Mouse (Mus musculus) left cerebral cortex, postnatal 4 days (tissue): ENCODE data around the gene Anks3. TPM values are rescaled to one million over a fixed set of nuclear protein-coding genes. Genes with fewer than 3 reads are reported as not detected.
A peak's percentile ranks its signal among the peaks of the same experiment; 100 is the strongest.

Experiments
- DNase-seq: peaks from one replicate; pipeline ENCODE4 v3.0.0-alpha.2; 2022
- intact Hi-C: fragments of 180-260 bp; cut with DNase I; formaldehyde crosslinking; loops from one replicate; pipeline ENCODE4 v1.15.1; 2025
- total RNA-seq, 2 experiments: library from RNA; stranded (reverse); gene quantifications; 2 replicates each; pipeline ENCODE4 v1.2.3; 2021

The Anks3 gene
- total RNA-seq, 2 experiments from 2014 or later = 60.2 to 63.0 TPM

DNA sequence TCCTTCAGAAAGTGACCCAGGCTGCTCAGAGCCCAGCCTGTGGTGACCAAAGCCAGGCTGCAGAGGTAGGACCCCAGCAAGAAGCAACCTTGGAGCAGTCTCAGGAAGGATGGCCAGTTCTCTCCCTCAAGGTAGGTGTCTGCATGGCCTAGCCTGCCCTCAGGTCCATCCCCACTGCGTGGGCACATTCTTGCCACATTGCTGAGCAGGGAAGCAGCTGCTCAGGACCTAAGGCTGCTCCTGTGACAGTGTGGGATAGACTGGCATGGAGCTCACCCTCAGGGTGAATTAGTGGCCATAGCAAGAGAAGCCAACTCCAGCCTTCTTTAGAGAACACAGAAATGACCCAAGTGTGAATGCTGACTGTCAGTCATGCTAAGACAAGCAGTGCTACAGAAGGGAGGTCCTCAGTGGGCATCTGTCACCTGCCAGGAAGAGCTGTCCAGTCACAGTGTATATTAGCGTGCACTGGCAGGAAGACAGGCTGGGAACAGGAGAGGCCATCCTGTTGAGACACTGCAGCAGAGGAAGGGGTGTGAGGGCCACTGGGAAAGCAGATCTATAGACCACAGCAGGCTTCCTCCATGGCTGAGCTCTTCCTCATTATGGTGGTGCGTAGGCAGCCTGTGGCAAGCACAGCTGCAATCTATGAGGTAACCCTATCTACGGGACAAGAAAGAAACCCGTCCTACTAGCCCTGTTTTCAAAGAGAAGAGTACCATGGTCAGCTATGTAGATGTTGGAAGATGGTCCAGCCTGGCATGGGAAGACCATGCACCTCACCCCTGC is 5.2 kb upstream of the Anks3 start:
- intact Hi-C loops = no loop called here
- no peak for DNase-seq

DNA sequence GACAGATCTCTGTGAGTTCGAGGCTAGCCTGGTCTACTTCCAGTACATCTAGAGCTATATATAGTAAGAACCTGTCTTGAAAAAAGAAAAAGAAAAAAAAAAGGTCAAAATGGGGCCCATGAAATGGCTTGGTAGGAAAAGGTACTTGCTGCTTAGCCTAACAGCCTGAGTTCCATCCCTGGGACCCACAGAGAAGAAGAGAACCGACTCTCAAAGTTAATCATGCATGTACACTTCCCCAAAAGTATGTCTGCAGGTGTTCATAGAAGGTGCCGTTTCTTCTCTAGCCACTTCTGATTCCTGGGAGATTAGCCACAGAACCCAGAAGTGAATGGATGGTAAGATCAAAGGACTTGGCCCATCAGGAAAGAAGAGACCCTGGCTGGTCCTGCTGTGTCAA is 4.4 kb upstream of the Anks3 start:
- intact Hi-C loops = no loop called here
- DNase-seq = no peak

DNA sequence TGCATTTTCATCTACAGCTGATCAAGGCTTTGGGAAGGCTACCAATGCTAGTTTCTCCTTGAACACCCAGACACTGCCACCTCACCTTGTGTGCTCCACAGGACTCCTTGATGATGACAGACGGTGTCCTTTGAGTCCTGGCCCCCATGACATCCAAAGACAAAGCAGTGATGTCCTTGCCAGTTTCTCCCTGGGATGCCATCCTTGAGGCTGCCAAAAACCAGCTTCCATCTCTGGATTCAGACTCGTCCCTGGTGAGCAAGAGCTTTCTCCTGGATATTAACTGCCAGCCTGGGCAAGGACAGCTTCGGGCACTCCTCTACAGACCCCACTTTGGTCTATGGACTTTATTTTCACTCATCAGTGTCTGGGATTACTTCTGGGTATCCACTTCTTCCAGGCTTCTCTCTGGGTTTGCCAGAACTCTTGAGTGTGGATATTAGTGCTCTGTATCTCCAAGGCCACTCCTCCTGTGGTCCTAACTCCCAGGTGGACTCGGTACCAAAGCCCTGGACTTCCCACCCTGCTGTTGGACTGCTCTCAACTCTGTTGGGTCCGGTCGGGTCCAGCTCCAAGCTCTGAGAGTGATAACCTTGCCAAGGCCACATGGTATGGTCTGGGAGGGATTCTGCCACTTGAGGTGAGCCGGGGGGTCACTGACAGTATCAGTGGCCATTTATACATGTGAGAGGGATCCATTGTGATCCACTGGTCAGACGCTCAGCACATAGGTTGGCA is 1.6 kb upstream of the Anks3 start:
- DNase-seq = no peak
- intact Hi-C loops = no loop called here

DNA sequence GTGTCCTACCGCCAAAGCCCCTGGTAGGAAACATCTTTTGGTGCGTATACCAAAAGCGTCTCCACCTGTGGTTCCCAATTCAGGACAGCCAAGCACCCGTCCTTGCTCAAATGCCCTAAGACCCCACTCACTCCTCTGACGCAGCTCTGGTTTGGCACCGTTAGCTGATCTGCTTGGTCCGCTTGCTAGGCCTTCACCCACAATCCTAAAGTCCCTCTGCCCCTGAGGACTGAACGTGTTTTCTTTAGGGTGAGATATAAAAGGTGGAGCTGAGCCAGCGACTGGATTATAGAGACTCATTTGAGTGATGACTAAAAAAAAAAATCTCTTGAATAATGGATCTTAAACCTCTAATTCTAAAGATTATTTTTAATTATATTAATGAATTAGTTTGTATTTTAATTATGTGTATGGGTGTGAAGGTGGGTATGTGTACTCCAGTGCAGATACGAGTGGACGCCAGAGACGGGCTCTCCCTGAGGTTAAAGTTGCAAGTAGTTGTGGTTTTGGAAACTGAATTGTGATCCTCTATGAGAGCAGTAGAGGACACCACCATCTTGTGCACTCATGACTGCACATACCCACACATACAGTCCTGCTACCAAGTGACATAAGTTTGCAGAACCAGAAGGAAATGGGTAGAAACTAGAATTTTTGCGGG is 856 bp upstream of the Anks3 start:
- intact Hi-C loops = no loop called here
- DNase-seq = no peak

DNA sequence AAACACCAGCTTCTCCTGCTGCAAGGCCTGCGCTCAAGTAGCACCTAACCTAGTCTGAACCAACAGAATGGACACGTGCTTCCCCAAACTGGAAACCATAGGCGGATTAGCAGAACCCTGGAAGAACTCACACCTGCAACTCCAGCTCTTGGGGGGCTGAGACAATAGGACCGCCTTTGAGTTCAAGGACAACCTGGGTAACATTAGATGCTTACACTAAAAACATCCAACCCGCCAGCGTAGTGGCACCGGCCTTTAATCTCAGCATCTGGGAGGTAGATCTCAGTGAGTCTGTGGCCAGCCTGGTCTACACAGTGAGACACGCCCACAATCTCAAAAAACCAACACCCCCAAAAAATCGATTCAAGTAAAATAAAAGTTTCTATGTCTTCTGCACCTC is 659 bp downstream of the Anks3 start:
- intact Hi-C loops = no loop called here
- no peak for DNase-seq

- no peak for DNase-seq
- intact Hi-C loops = no loop called here
Measured at GRCm38 (mm10) chr16:4960260-4960659, 3.7 kb downstream of the Anks3 start.

- intact Hi-C loops = no loop called here
Measured at GRCm38 (mm10) chr16:4957446-4957845, 6.6 kb downstream of the Anks3 start.

GRCm38 (mm10) chr16:4956609-4957008 is 7.4 kb downstream of the Anks3 start:
- intact Hi-C loops = no loop called here
- no peak for DNase-seq

More at GRCm38 (mm10) chr16:4957446-4957845, 6.6 kb downstream of the Anks3 start:
- no peak for DNase-seq

DNA sequence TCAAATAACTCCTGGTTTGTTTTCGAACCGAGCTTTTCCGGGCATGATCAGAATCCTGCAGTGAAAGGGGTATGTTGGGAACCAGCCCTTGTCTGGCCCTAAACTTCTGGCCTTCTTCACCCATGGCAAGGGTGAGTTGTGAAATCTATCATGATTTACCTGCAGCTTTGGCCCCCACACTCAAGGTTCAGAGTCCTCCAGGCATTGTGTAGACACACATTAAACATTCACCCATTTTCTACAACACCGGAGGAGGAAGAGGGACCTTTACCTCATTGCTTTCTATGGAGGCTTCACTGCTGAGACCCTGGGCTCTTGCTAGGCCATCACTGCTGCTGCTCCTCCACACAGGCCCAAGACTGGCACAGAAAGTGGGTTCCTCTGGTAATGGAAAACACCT is 16.6 kb downstream of the Anks3 start:
- DNase-seq = no peak
- intact Hi-C loops = no loop called here

DNA sequence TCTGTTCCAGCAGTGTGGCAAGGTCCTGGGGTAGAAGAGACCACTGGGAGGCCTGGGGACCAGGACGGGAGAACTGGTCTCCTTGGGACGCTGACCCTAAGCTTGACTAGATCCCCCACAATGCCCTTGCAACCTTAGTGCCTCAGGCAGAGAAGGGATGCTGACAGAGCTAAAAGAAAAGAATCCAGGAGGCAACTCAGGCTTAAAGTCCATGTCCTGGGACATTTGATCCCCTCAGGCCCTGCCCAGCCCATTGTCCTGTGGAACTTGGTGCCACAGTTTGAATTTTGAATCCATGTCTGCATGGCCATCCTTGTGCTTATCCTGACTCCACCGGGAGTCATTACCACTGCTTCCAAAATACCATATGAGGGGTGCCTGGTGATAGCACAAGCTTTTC is 17.9 kb downstream of the Anks3 start:
- intact Hi-C loops = no loop called here
- DNase-seq = no peak

DNA sequence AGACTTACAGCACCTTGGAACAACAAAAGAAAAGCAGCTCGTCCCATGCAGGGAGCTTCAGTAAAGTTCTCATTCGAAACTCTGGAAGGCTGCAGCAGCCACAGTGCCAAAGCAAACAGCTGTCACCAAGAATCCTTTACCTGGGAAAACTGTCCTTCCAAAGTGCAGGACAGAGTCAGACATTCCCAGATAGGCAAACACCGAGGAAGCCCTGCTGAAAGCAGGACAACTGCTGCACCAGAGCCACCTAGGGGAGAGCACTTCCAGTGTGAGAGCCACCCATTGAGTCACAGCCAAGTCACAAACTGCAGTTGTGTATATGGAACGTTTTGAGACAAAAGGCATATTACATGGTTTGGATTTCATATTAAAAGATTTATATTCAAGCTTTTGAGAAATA is 18.6 kb downstream of the Anks3 start:
- intact Hi-C loops = no loop called here
- DNase-seq = no peak

DNA sequence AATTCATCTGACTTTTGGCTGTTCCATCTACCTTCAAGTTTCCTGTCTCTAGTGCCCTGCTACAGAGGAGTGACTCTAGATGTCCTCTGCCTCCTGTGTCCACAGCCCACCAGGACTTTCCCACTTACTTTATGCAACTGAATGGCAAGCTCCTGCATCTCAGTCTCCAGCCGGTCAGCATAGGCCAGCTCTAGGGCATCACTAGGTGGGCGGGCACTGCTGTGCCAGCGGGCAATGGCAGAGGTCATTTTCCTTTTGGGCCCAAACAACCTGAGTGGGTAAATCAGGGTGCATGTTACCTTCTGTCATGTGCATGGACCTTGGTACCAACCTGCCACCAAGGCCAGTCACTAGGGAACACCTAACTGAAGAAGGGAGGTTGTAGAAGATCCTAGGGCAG is 20.6 kb downstream of the Anks3 start:
- intact Hi-C loops = no loop called here
- DNase-seq = no peak

GRCm38 (mm10) chr16:4942868-4943267 is 21.1 kb downstream of the Anks3 start:
- no peak for DNase-seq

DNA sequence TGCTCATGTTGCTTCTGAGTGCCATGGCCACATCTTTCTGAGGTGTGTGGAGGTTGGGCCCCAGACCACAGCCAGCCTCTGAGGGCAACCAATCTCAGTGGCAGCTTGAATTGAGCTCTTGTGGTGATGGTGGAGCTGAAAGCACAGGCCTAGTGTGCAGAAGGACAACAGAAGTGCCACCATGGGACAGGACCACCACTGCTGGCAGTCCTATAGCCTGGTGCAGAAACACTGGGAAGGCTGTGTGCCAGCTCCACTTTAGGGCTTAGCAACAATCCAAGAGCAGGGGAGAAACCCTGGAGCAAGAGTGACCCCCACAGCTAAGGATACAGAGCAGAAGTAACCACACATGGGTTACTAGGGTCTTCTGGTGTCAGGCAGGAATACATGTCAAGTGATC is 23.0 kb downstream of the Anks3 start:
- intact Hi-C loops = no loop called here

More at GRCm38 (mm10) chr16:4942868-4943267, 21.1 kb downstream of the Anks3 start:
- intact Hi-C loops = no loop called here

DNA sequence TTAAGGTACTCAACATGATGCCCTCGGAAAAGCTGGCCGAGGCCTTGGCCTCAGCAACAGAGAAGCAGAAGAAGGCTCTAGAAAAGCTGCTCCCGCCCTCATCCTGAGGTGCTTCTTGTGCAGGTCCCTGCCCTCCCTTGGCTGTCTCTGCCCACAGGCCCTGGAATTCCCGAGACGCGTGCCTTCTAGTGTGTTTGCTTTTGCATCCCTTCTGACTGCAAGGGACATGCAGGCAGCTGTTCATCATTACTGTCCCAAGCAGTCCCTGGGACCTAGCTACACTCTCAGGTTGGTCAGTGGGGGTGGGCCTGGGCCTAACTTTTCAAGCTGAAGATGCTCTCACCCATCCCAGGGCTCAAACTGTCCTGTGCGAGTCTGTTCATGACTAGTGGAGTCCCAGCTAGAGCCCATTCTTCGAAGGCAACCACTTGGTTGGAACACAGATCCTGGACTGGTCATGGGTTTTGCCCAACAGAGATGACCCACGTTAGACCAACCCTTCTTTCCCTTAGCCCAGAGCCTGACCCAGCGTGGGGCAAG is 23.6 kb downstream of the Anks3 start:
- no peak for DNase-seq
- intact Hi-C loops = no loop called here

More for the DNA sequence above, 23.0 kb downstream of the Anks3 start:
- no peak for DNase-seq

DNA sequence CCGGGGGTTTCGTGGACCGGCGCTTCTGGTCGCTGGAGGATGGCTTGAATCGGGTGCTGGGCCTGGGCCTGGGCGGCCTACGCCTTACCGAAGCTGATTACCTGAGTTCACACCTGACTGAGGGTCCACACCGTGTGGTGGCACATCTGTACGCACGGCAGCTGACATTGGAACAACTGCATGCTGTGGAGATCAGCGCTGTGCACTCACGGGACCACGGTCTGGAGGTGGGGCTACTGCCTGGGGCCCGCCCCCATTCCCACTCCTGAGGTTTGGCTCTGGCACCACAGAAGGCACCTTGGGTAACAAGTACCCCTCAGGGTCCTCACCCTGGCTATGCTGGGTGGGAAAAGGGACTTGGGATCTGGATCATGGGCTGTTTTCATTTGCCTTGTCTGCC is 24.6 kb downstream of the Anks3 start:
- intact Hi-C loops = no loop called here
- peak; percentile 36 for DNase-seq

- peak; percentile 97 for DNase-seq
- intact Hi-C loops = no loop called here
Measured at GRCm38 (mm10) chr16:4938989-4939388, 25.0 kb downstream of the Anks3 start.

- DNase-seq = no peak
- intact Hi-C loops = no loop called here
Measured at GRCm38 (mm10) chr16:4938461-4938860, 25.5 kb downstream of the Anks3 start, which contains the start of gene Nudt16l1. TSS of gene Nudt16l1 (plus strand) at chr16:4938761.

DNA sequence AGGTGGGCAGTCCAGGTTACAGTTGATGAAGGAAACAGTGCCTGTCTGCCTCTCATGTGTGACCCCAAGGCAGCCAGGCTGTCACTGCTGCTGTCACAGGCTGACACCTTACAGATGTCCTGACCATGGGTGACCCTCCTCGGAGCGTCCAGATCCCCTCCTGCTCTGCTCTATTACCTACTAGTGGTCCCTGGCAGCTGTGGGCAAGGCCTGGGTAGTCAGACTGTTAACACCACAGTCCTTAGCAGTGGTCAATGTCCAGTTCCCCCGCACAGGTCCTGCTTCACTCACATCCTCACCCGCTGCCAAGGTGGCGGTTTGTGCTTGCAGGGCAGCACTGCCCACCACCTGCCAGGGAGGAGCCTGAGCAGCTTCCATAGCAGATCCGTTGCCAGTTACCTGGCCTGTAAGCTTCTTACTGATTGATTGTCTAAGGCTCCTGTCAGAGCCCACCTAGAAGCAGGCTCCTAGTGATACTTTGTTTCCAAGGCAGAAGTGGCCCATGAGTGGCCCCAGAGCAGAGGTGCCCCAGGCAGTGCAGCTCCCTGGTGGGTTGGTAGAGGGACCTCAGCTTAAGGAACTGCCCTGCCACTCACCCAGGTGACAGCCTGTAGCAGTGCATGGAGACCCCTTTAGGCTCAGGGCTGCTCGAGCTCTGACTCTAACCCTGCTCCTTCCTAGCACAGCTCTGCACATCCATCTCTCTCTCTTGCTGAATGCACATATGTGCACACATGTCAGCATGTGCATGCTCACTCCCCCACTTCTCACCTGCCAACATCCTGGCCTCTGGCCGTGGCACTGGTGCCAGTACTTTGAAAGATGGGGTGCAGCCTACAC is 26.4 kb downstream of the Anks3 start:
- no peak for DNase-seq
- intact Hi-C loops = no loop called here

DNA sequence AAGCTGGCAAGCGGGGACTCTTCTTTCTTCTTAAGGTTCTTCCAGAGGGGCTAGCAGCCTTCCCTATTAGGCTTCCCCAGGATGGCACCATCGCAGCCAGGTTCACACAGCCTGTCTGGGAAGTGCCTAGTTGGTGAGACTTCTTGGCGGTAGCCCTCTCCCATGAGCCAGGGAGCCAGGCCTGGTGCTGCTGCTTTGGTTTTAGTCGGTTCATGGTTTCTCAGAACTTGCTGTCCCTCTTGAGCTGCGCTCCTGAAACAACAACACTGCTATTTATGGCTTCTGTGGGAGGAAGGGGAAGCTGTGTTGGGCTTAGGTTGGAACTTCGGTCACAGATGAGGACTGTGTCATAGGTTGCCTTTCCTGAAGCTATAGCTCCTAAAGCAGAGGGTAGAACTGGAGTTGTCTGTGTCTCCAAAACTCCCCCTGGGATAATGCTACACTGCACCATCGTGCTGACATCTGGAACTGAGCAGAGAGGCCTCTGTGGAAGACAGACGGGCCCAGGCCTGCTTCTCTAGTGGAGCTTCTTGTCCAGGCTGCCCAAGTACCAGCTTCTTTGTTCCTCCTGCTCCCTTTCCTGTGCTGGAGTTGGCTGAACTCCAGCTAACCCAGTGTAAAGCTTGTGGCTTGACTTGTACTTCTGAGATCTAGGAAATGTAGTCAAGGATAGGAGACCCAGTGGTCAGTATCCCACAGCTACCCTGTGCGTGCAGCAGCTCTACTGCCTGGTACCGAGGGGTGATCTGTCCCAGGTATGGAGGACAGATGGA is 27.9 kb downstream of the Anks3 start:
- intact Hi-C loops = no loop called here
- no peak for DNase-seq
